Mouse (Mus musculus) spleen, embryonic (tissue): Measurements from ENCODE around the gene Gpatch2.

Experiments
- CTCF ChIA-PET: fragments of 350-600 bp; sonication (Branson Sonifier 250); formaldehyde crosslinking; loops from one replicate; lab custom pipeline; 2022; lab: Charles Lee

The Gpatch2 gene

DNA sequence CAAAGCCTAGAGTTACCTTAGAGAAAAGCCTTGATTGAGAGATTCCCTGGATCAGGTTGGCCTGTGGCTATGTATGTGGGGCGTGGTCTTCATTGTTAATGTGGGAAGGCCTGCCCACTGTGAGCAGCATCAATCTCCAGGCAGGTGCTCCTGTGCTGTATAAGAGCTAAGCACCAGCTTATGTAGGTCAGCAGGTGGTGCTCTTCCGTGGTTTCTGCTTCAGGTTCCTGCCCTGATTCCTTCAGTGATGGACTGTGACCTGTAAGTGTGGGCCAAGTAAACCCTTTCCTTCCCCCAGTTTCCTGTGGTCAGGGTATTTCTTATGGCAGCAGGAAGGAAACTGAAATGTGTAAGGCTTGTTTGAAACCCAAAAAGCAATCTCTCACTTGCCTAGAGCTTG is 151.5 kb downstream of the Gpatch2 start:
- CTCF ChIA-PET = no interaction called here

DNA sequence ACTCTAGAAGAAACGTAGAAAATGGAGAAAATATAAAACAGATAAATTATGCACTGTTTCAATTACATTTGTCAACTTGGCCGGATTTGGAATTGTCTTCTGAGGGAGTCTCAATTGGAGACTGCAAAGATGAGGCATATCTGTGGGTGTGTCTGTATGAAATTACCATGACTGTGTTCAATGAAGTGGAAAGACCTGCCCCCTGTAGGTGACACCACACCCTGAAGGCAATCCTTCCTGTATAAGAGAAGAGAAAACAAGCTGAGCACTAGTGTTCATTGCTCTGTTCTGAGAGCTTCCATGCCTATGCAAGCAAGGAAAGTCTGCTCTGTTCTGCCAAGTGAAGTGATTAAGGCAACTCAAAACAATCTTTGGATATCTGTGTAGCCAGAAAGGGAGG is 153.7 kb downstream of the Gpatch2 start:
- CTCF ChIA-PET = no interaction called here

GRCm38 (mm10) chr1:187373506-187373905 is 158.2 kb downstream of the Gpatch2 start:
- CTCF ChIA-PET = interaction anchor here (0.6 kb wide), 1 partner anchor 16 kb away, joined by 3 read pairs; no protein-coding TSS in a partner anchor

DNA sequence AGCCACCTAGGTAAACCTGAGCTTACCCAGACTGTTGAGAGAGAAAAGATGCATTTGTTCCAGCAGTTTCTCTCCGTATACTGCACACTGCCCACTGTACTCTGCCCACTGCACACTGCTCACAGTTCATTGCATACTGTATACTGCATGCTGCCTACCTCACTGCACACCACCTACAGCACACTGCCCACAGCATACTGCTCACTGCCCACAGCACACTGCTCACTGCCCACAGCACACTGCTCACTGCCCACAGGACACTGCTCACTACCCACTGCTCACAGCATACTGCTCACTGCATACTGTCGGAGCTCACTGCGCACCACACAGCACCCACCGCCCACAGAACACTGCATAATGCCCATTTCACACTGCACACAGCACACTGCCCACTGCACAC is 159.1 kb downstream of the Gpatch2 start:
- CTCF ChIA-PET = no interaction called here

DNA sequence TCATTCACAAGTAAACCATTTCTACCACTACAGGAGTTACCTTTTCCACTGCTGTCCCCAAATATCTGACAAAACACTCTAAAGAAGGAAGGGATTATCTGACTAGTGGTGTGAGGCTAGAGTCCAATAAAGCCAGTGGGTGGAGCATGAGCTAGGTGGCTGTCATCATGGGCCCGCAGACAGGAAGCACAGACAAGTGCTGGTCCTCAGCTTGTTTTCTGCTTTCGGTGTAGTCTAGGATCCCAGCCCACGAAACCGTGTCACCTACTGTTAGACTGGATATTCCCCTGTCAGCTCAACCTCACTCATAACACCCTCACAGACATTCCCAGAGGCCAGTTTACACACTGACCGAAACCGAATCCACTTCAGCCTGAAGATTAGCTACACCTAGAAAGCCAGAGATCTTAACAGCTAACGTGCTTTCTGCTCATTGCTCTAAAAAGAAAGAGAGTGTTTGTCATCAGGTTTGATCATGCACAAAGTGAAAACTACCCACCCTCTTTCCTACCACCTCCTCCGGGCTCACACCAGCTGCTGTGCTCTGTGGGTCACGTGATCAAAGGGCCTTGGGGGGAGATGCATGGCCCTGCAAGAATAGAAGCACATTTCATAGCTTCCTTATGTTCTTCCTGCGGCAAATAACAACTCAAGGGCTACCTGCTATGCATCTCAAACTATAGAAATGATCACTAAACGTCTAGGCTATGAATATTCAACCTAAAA is 161.8 kb downstream of the Gpatch2 start:
- CTCF ChIA-PET = no interaction called here

GRCm38 (mm10) chr1:187377865-187378524 is 162.7 kb downstream of the Gpatch2 start:
- CTCF ChIA-PET = no interaction called here

- CTCF ChIA-PET = interaction anchor here (0.6 kb wide), 1 partner anchor 16 kb away, joined by 3 read pairs; no protein-coding TSS in a partner anchor
Observed at GRCm38 (mm10) chr1:187389476-187389875, 174.2 kb downstream of the Gpatch2 start.

GRCm38 (mm10) chr1:187400834-187401233 is 185.5 kb downstream of the Gpatch2 start:
- CTCF ChIA-PET = no interaction called here
